Mouse (Mus musculus): ENCODE measurements around the gene Me3. TPM values are rescaled to one million over a fixed set of nuclear protein-coding genes. Genes with fewer than 3 reads are reported as not detected.

Me3 gene
- under 1 TPM; 0.05 to 0.11 TPM for polyA plus RNA-seq (2012; fragmentation: generic; extraction: Trizol)

GRCm38 (mm10) chr7:89632342-89633251 lies at the start of gene Me3:
Me3 (plus strand) TSS chr7:89632392.

GRCm38 (mm10) chr7:89903442-89904343 lies 271.5 kb downstream of the Me3 start, which contains the start of gene Ccdc81:
Ccdc81 (minus strand) TSS chr7:89903629.

Other genes with a start within 250 kb of the Me3 start
- 10 to 100 TPM in 1 of 2 experiments, 1 to 10 TPM in 1; 1.2 to 11.0 TPM for gene Tmem135, start 228.2 kb upstream of the Me3 start, polyA plus RNA-seq (2012; fragmentation: generic; extraction: Trizol)
- gene Fzd4, start 228.0 kb upstream of the Me3 start, polyA plus RNA-seq (2012; fragmentation: generic; extraction: Trizol) = 1 to 10 TPM in 1 of 2 experiments, under 1 TPM in 1; 0.07 to 7.8 TPM
- gene Prss23, start 105.2 kb upstream of the Me3 start, polyA plus RNA-seq (2012; fragmentation: generic; extraction: Trizol) = 100 to 1,000 TPM in 1 of 2 experiments, 1 to 10 TPM in 1; 5.7 to 140 TPM